Mouse (Mus musculus): ENCODE data around the gene Maats1.

DNA sequence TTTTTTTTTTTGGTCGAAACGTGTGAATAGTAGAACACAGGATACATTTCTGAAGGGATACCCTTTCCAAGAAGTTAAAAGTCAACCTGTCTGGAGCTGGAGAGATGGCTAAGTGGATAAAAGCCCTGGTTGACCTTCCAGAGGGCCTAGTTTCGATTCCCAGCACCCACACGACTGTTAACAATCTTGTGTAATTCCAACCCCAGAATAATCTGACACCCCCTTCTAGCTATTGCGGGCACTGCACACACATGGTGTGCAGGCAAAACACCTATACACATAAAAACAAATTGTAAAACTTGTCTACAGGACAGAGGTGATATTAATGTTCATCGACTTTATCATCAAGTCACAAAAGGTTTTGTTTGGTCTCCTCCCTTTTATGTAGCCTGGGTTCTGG lies 5.6 kb upstream of the Maats1 start:
- TF ChIP-seq CTCF (IDR thresholded peaks at IDR 0.05; ENCODE audit: low read depth) (no peak), EP300 (IDR thresholded peaks at IDR 0.05; ENCODE audit: low read depth) (no peak)

Measured in liver, postnatal 0 days (tissue).